In genomic region chr7:16613461-16614170, GRCm38 (mm10) we compare ENCODE assay signal across 8 mouse cellular contexts. TPM values are rescaled to one million over a fixed set of nuclear protein-coding genes. Genes with fewer than 3 reads are reported as not detected.
DNase-seq lines count a peak whose midpoint lies in the region; ATAC-seq and TF ChIP-seq lines count a peak whose summit lies in the region.

No protein-coding gene starts in this region.

- no peaks in the 10 kb centered on the region for H3K36me3 ChIP-seq in kidney, embryonic 14.5 days (ENCODE audit: control insufficient read depth, insufficient read depth, low read length)
- peaks cover 28% of the 10 kb centered on the region for H3K36me3 ChIP-seq in E14TG2a.4 (ENCODE audit: insufficient read depth, low read length)
- H3K36me3 ChIP-seq in heart, postnatal 0 days (replicated peaks; ENCODE audit: control insufficient read depth, insufficient read depth, low read length), result no peaks in the 10 kb centered on the region
- no peaks in the 10 kb centered on the region for H3K36me3 ChIP-seq in liver, embryonic 15.5 days (replicated peaks)
- no peaks in the 10 kb centered on the region for H3K36me3 ChIP-seq in stomach, embryonic 14.5 days (ENCODE audit: control insufficient read depth, insufficient read depth, low read length)

- H3K4me2 ChIP-seq in kidney, embryonic 14.5 days (replicated peaks; ENCODE audit: low read depth, low read length), result peak overlapping the region; percentile 49
- H3K4me2 ChIP-seq in heart, postnatal 0 days (ENCODE audit: low read depth, low read length), result peak overlapping the region; percentile 84
- peak overlapping the region; percentile 93 for H3K4me2 ChIP-seq in liver, embryonic 15.5 days
- peak overlapping the region; percentile 84 for H3K4me2 ChIP-seq in stomach, embryonic 14.5 days (replicated peaks; ENCODE audit: low read depth, low read length)

- DNase-seq in kidney, adult 9 months, result no peak
- peak; percentile 72 for DNase-seq in cerebellum, adult 9-10 months
- DNase-seq in heart, postnatal 0 days (ENCODE audit: low spot score), result no peak
- no peak for DNase-seq in thymus, postnatal 0 days (ENCODE audit: low spot score)

- TF ChIP-seq CTCF in E14TG2a.4 (conservative IDR thresholded peaks at IDR 0.05; ENCODE audit: low read length), result no peak
- no peak for TF ChIP-seq CTCF in heart, postnatal 0 days (IDR thresholded peaks at IDR 0.05; ENCODE audit: low read depth)

- no peak for ATAC-seq in kidney, embryonic 14.5 days (ENCODE audit: low FRiP score, low TSS enrichment)
- no peak for ATAC-seq in heart, postnatal 0 days (ENCODE audit: insufficient read depth, low read depth)
- ATAC-seq in liver, embryonic 15.5 days (ENCODE audit: insufficient read depth), result no peak
- no peak for ATAC-seq in stomach, embryonic 14.5 days (ENCODE audit: insufficient number of reproducible peaks, insufficient read depth, low FRiP score, low read depth)

- peak overlapping the region; percentile 98 for H3K9ac ChIP-seq in kidney, embryonic 14.5 days (ENCODE audit: low read depth, low read length)
- peak overlapping the region; percentile 97 for H3K9ac ChIP-seq in heart, postnatal 0 days (replicated peaks; ENCODE audit: low read depth, low read length)
- peak overlapping the region; percentile 77 for H3K9ac ChIP-seq in liver, embryonic 15.5 days
- H3K9ac ChIP-seq in stomach, embryonic 14.5 days (replicated peaks; ENCODE audit: low read depth, low read length), result peak overlapping the region; percentile 97

- peak overlapping the region; percentile 100 for H3K27ac ChIP-seq in kidney, embryonic 14.5 days (ENCODE audit: low read depth, low read length)
- H3K27ac ChIP-seq in heart, postnatal 0 days (ENCODE audit: low read depth), result peak overlapping the region; percentile 100
- H3K27ac ChIP-seq in liver, embryonic 15.5 days (replicated peaks), result peak overlapping the region; percentile 90; the same call in 1 of the 2 replicates
- H3K27ac ChIP-seq in stomach, embryonic 14.5 days (ENCODE audit: low read length), result peak overlapping the region; percentile 100

- no peaks in the 10 kb centered on the region for H3K9me3 ChIP-seq in kidney, embryonic 14.5 days (ENCODE audit: control insufficient read depth, low read length)
- H3K9me3 ChIP-seq in E14TG2a.4 (ENCODE audit: low read length), result no peaks in the 10 kb centered on the region
- no peaks in the 10 kb centered on the region for H3K9me3 ChIP-seq in heart, postnatal 0 days (replicated peaks; ENCODE audit: control insufficient read depth, low read length)
- H3K9me3 ChIP-seq in liver, embryonic 15.5 days (replicated peaks), result no peaks in the 10 kb centered on the region
- H3K9me3 ChIP-seq in stomach, embryonic 14.5 days (ENCODE audit: control insufficient read depth, low read depth, low read length), result no peaks in the 10 kb centered on the region

- H3K4me1 ChIP-seq in kidney, embryonic 14.5 days (ENCODE audit: control insufficient read depth, insufficient read depth, low read length), result peaks cover 43% of the 10 kb centered on the region
- H3K4me1 ChIP-seq in E14TG2a.4 (replicated peaks; ENCODE audit: low read depth, low read length), result peaks cover 69% of the 10 kb centered on the region
- H3K4me1 ChIP-seq in heart, postnatal 0 days (ENCODE audit: control insufficient read depth, insufficient read depth), result peaks cover 42% of the 10 kb centered on the region
- H3K4me1 ChIP-seq in liver, embryonic 15.5 days (replicated peaks), result peaks cover 41% of the 10 kb centered on the region
- peaks cover 34% of the 10 kb centered on the region for H3K4me1 ChIP-seq in stomach, embryonic 14.5 days (ENCODE audit: control insufficient read depth, insufficient read depth, low read length)

- 3% methylated on average over 20 of the region's 20 CpGs for whole genome bisulfite sequencing in kidney, embryonic 14.5 days
- 3% methylated on average over 20 of the region's 20 CpGs for WGBS in heart, postnatal 0 days
- 9% methylated on average over 20 of the region's 20 CpGs for WGBS in liver, embryonic 15.5 days (ENCODE audit: insufficient replicate concordance)
- 2% methylated on average over 20 of the region's 20 CpGs for WGBS in stomach, embryonic 14.5 days

- no peak for TF ChIP-seq EP300 in heart, postnatal 0 days (IDR thresholded peaks at IDR 0.05; ENCODE audit: low read depth)

- H3K27me3 ChIP-seq in kidney, embryonic 14.5 days (ENCODE audit: control insufficient read depth, insufficient read depth, low read length), result no peaks in the 10 kb centered on the region
- H3K27me3 ChIP-seq in E14TG2a.4 (ENCODE audit: insufficient read depth, low read length), result peaks cover 9% of the 10 kb centered on the region
- no peaks in the 10 kb centered on the region for H3K27me3 ChIP-seq in heart, postnatal 0 days (ENCODE audit: control insufficient read depth, insufficient read depth, low read length)
- peaks cover 41% of the 10 kb centered on the region for H3K27me3 ChIP-seq in liver, embryonic 15.5 days
- no peaks in the 10 kb centered on the region for H3K27me3 ChIP-seq in stomach, embryonic 14.5 days (ENCODE audit: control insufficient read depth, insufficient read depth, low read length)

- peak overlapping the region; percentile 98 for H3K4me3 ChIP-seq in kidney, embryonic 14.5 days (ENCODE audit: low read length)
- peak overlapping the region; percentile 95 for H3K4me3 ChIP-seq in E14TG2a.4 (replicated peaks; ENCODE audit: low read length)
- H3K4me3 ChIP-seq in heart, postnatal 0 days (ENCODE audit: low read depth, low read length), result peak overlapping the region; percentile 91
- H3K4me3 ChIP-seq in liver, embryonic 15.5 days (replicated peaks), result peak overlapping the region; percentile 73
- H3K4me3 ChIP-seq in stomach, embryonic 14.5 days (ENCODE audit: low read depth, low read length), result peak overlapping the region; percentile 92

RNA-seq across cellular contexts. Expression of gene Arhgap35, which starts 1.2 kb away (rescaled TPM):
- 12.6 and 26.6 TPM in 2 replicates for polyA plus RNA-seq in kidney, embryonic 14.5 days (2014; fragmentation: Nextera tagmentation; extraction: Ambion mirVana)
- total RNA-seq in heart, postnatal 0 days (2014; rRNA removed; ENCODE audit: low replicate concordance), result 57.5 and 67.6 TPM in 2 replicates
- polyA plus RNA-seq in heart, postnatal 0 days (2015; fragmentation: Nextera tagmentation; extraction: Ambion mirVana), result 9.7 and 10.0 TPM in 2 replicates
- polyA plus RNA-seq in liver, embryonic 15.5 days (2015; fragmentation: Nextera tagmentation; extraction: Ambion mirVana), result 2.4 and 2.7 TPM in 2 replicates
- 19.9 and 21.2 TPM in 2 replicates for polyA plus RNA-seq in stomach, embryonic 14.5 days (2014; fragmentation: Nextera tagmentation; extraction: Ambion mirVana)
- 3.8 and 4.0 TPM in 2 replicates for polyA plus RNA-seq in thymus, postnatal 0 days (2015; fragmentation: Nextera tagmentation; extraction: Ambion mirVana)
